Comparison of ENCODE assay signal across 23 mouse cellular contexts in genomic region chr8:59384711-59385110, GRCm38 (mm10).
DNase-seq lines count a peak whose midpoint lies in the region; ATAC-seq and TF ChIP-seq lines count a peak whose summit lies in the region.
"Had no signal": no experiment of that assay in that cellular context is flagged by ENCODE, and none has a peak within 500 bp of the region (broad histone marks: within the 10 kb centered on the region; RNA-seq: fewer than 3 reads in every experiment).

No protein-coding gene starts in this region.

- ATAC-seq in intestine, postnatal 0 days = no peak
- ATAC-seq in intestine, embryonic 15.5 days = no peak
- ATAC-seq in lung, embryonic 14.5 days (ENCODE audit: insufficient read depth) = no peak
- ATAC-seq: forebrain, embryonic 16.5 days had no signal

- no peak overlapping the region for H3K27ac ChIP-seq in intestine, postnatal 0 days (ENCODE audit: low read depth, low read length)
- no peak overlapping the region for H3K27ac ChIP-seq in intestine, embryonic 15.5 days
- H3K27ac ChIP-seq in lung, embryonic 14.5 days (ENCODE audit: low read depth) = no peak overlapping the region
- H3K27ac ChIP-seq: embryonic facial prominence, embryonic 10.5 days; hindbrain, embryonic 15.5 days; limb, embryonic 13.5 days; liver, embryonic 14.5 days; lung, embryonic 15.5 days; neural tube, embryonic 15.5 days had no signal

- H3K4me1 ChIP-seq in intestine, postnatal 0 days (replicated peaks; ENCODE audit: control insufficient read depth, insufficient read depth, low read length) = no peaks in the 10 kb centered on the region
- no peaks in the 10 kb centered on the region for H3K4me1 ChIP-seq in intestine, embryonic 15.5 days (replicated peaks)
- H3K4me1 ChIP-seq in lung, embryonic 14.5 days (ENCODE audit: insufficient read depth) = no peaks in the 10 kb centered on the region
- H3K4me1 ChIP-seq: embryonic facial prominence, embryonic 10.5 days; hindbrain, embryonic 15.5 days; limb, embryonic 13.5 days; lung, embryonic 15.5 days; neural tube, embryonic 15.5 days had no signal

- H3K4me2 ChIP-seq in intestine, postnatal 0 days (replicated peaks; ENCODE audit: low read depth) = no peak overlapping the region
- no peak overlapping the region for H3K4me2 ChIP-seq in intestine, embryonic 15.5 days (replicated peaks)
- no peak overlapping the region for H3K4me2 ChIP-seq in lung, embryonic 14.5 days
- H3K4me2 ChIP-seq: hindbrain, embryonic 15.5 days; limb, embryonic 13.5 days; lung, embryonic 15.5 days; neural tube, embryonic 15.5 days had no signal

- WGBS in intestine, postnatal 0 days = 55% methylated on average over 1 of the region's 1 CpGs
- WGBS in intestine, embryonic 15.5 days = 37% methylated on average over 1 of the region's 1 CpGs
- WGBS in lung, embryonic 14.5 days = 35% methylated on average over 1 of the region's 1 CpGs

- no peaks in the 10 kb centered on the region for H3K9me3 ChIP-seq in intestine, postnatal 0 days (ENCODE audit: control insufficient read depth)
- no peaks in the 10 kb centered on the region for H3K9me3 ChIP-seq in intestine, embryonic 15.5 days
- H3K9me3 ChIP-seq in lung, embryonic 14.5 days (ENCODE audit: low read depth, low read length) = no peaks in the 10 kb centered on the region
- H3K9me3 ChIP-seq: embryonic facial prominence, embryonic 10.5 days; limb, embryonic 13.5 days; lung, embryonic 15.5 days; neural tube, embryonic 15.5 days had no signal

- TF ChIP-seq POLR2A in brain, embryonic 14.5 days (IDR thresholded peaks at IDR 0.05; ENCODE audit: borderline replicate concordance, extremely low read depth, insufficient read depth, insufficient read length, poor library complexity, severe bottlenecking) = no peak

- no peak overlapping the region for H3K4me3 ChIP-seq in intestine, postnatal 0 days (ENCODE audit: low read depth, low read length)
- H3K4me3 ChIP-seq in intestine, embryonic 15.5 days (replicated peaks) = no peak overlapping the region
- H3K4me3 ChIP-seq in lung, embryonic 14.5 days (ENCODE audit: low read depth, low read length) = no peak overlapping the region
- H3K4me3 ChIP-seq: embryonic facial prominence, embryonic 10.5 days; hindbrain, embryonic 15.5 days; limb, embryonic 13.5 days; lung, embryonic 15.5 days; neural tube, embryonic 15.5 days had no signal

- no peak overlapping the region for H3K9ac ChIP-seq in intestine, postnatal 0 days (ENCODE audit: low read depth, low read length)
- H3K9ac ChIP-seq in intestine, embryonic 15.5 days = no peak overlapping the region
- H3K9ac ChIP-seq in lung, embryonic 14.5 days = no peak overlapping the region
- H3K9ac ChIP-seq: hindbrain, embryonic 15.5 days; limb, embryonic 13.5 days; liver, embryonic 14.5 days; lung, embryonic 15.5 days; neural tube, embryonic 15.5 days had no signal

- H3K36me3 ChIP-seq in intestine, postnatal 0 days (ENCODE audit: control insufficient read depth, insufficient read depth) = no peaks in the 10 kb centered on the region
- no peaks in the 10 kb centered on the region for H3K36me3 ChIP-seq in intestine, embryonic 15.5 days
- no peaks in the 10 kb centered on the region for H3K36me3 ChIP-seq in lung, embryonic 14.5 days (ENCODE audit: insufficient read depth)
- H3K36me3 ChIP-seq: embryonic facial prominence, embryonic 10.5 days; hindbrain, embryonic 15.5 days; limb, embryonic 13.5 days; lung, embryonic 15.5 days; neural tube, embryonic 15.5 days had no signal

- TF ChIP-seq CTCF in intestine, postnatal 0 days (IDR thresholded peaks at IDR 0.05; ENCODE audit: low read depth) = peak; percentile 10; the same call in 1 of the 2 replicates
- peak; percentile 9; the same call in 1 of the 2 replicates for TF ChIP-seq CTCF in lung, embryonic 14.5 days (IDR thresholded peaks at IDR 0.05; ENCODE audit: low read depth)
- no peak for TF ChIP-seq CTCF in brain, embryonic 14.5 days (IDR thresholded peaks at IDR 0.05; ENCODE audit: borderline replicate concordance, extremely low read depth, insufficient read depth, insufficient read length)

- no peaks in the 10 kb centered on the region for H3K27me3 ChIP-seq in intestine, postnatal 0 days (replicated peaks; ENCODE audit: control insufficient read depth, insufficient read depth, low read length)
- no peaks in the 10 kb centered on the region for H3K27me3 ChIP-seq in intestine, embryonic 15.5 days (replicated peaks)
- no peaks in the 10 kb centered on the region for H3K27me3 ChIP-seq in lung, embryonic 14.5 days (ENCODE audit: insufficient read depth, low read length)
- H3K27me3 ChIP-seq: hindbrain, embryonic 15.5 days; limb, embryonic 13.5 days; lung, embryonic 15.5 days; neural tube, embryonic 15.5 days had no signal

- peak; percentile 3 for DNase-seq in embryo, embryonic 10.5 days (ENCODE audit: low spot score)
- no peak for DNase-seq in embryo, embryonic 10 days (ENCODE audit: low spot score)
- DNase-seq in lung, embryonic 14.5 days = peak; percentile 22
- no peak for DNase-seq in lung, postnatal 36 days
- peak; percentile 13 for DNase-seq in brain, embryonic 14.5 days (ENCODE audit: low read depth)
- DNase-seq in spleen, postnatal 14 days (ENCODE audit: low spot score in 2 of 2) = no peak
- DNase-seq: adrenal gland, postnatal 14 days; cerebellum, adult 9-10 months; gastrocnemius, postnatal 25 days; kidney, adult 11 months; kidney, postnatal 14 days; layer of hippocampus, postnatal 36 days; lung, postnatal 4 days; right cerebral cortex, adult 18-20 months had no signal

Comparison
In these comparisons a context has a peak if more than half of its experiments do, and no peak if none do; other contexts are left out.
1. DNase-seq: peak in embryo, embryonic 10.5 days (single experiment), lung, embryonic 14.5 days (single experiment) and brain, embryonic 14.5 days (single experiment); none in embryo, embryonic 10 days (single experiment), lung, postnatal 36 days (single experiment) and spleen, postnatal 14 days (0 of 2).